In the genomic region with DNA sequence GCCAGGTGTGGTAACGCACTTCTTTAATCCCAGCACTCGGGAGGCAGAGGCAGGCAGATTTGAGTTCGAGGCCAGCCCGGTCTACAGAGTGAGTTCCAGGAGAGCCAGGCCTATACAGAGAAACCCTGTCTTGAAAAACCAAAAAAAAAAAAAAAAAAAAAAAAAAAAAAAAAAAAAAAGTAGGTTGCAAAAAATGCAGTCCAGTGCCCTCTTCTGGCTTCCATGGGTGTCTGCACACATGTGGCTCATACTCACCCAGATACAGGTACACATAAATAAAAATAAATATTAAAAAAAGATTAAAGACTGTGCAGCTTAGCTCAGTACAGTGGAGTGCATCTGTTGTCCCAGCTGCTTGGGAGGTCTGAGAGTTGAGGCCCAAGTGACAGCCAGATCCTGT, we compare ENCODE assay signal across 7 mouse cellular contexts. TPM values are rescaled to one million over a fixed set of nuclear protein-coding genes. Genes with fewer than 3 reads are reported as not detected.
"Had no signal": no experiment of that assay in that cellular context is flagged by ENCODE, and none has a peak within 500 bp of the region (broad histone marks: within the 10 kb centered on the region; RNA-seq: fewer than 3 reads in every experiment).

No protein-coding gene starts in this region.

RNA-seq across cellular contexts. Expression of gene Cdk5r2, which starts 31.1 kb away (rescaled TPM):
- total RNA-seq: megakaryocyte, adult 5-6 weeks had no signal
- polyA plus RNA-seq: limb, embryonic 10.5 days; liver, embryonic 13.5 days; liver, embryonic 16.5 days; lung, embryonic 14.5 days; lung, postnatal 0 days; macrophage had no signal

RNA-seq across cellular contexts. Expression of gene Wnt10a, which starts 32.3 kb away (rescaled TPM):
- total RNA-seq: megakaryocyte, adult 5-6 weeks had no signal
- polyA plus RNA-seq: liver, embryonic 13.5 days; liver, embryonic 16.5 days; lung, embryonic 14.5 days; lung, postnatal 0 days; macrophage had no signal

RNA-seq across cellular contexts. Expression of gene Wnt6, which starts 51.9 kb away (rescaled TPM):
- polyA plus RNA-seq: macrophage had no signal
